Mouse (Mus musculus) CD4-positive, CD25-positive, alpha-beta regulatory T cell, adult 4 months (primary cell): ENCODE results near the gene Fn1. TPM values are rescaled to one million over a fixed set of nuclear protein-coding genes. Genes with fewer than 3 reads are reported as not detected.

ENCODE experiments used
- ATAC-seq: one replicate; pipeline ENCODE4 v1.8.0; 2017
- polyA plus RNA-seq, 2 experiments: library from polyadenylated mRNA; unstranded; fragments of 100-300 nt; shearing (Covaris generic); gene quantifications; one replicate each; pipeline ENCODE4 v1.2.1; 2017

Fn1 gene
- polyA plus RNA-seq, 2 experiments from 2014 or later = 0.22 to 0.37 TPM

DNA sequence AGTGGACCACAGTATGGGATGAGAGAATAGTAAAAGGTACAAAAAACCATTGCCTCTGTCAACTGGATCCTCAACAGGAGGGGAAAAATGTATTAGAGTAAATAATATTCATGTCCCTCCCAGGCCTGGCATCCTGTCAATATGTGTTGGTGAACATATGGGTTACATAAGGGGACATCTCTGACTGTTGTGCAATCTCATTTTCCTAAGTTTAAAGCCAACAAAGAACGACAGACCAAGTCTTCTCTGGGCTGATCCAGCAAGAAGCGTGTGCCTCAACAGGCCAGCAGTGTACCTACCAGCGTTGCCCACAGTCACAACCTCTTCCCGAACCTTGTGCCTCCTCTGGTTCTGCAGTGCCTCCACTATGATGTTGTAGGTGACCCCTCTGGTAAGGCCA lies 57.6 kb downstream of the Fn1 start:
- ATAC-seq = no peak

DNA sequence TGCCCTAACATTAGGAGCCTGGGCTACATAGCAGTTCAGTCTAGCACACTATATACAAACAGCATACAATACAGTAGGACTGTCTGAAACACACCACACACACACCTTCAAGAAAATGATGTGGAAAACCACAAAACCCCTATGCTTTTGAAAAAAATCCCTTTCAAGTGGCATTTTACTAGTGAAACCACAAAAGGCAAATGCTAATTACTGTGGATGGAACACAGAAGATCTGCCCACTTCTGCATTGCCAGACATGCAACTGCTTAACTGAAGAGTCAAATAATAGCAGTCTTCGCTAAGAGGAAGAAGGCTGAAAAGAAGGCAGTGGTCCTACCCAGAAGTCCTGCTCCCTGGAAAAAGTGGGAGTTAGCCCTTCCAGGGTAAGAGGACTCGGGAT lies 58.7 kb downstream of the Fn1 start:
- ATAC-seq = no peak

DNA sequence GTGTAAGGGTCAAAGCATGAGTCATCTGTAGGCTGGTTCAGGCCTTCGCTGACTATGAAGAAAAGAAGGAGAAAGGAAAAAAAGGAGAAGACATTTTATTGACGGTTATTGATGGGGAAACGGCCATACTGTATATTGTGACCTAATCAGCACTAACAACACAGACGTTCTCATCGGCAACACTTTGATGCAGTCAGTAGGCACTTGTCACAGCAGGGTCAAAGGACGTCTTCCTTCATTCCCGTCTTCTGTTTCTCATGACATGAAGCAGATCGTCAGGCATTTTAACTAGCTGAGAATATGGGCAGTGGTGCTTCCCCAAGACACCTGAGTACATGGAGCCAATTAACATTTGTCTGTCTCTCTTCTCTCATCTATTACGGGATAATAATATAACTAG lies 59.8 kb downstream of the Fn1 start:
- no peak for ATAC-seq

DNA sequence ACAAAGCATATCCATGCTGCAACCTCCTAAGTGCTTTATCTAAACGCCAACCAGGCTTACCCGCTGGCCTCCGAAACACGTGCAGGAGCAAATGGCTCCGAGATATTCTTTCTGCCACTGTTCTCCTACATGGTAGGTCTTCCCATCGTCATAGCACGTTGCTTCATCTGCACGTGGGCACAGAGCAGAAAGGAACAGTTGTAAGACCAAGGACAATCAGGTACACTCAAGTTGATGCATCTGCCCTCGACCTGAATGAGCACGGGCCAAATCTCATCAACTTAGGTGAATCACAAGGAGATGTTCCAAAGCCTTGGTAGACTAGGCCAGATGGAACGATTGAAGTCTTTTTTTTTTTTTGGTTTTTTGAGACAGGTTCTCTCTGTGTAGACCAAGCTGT lies 63.0 kb downstream of the Fn1 start:
- no peak for ATAC-seq

DNA sequence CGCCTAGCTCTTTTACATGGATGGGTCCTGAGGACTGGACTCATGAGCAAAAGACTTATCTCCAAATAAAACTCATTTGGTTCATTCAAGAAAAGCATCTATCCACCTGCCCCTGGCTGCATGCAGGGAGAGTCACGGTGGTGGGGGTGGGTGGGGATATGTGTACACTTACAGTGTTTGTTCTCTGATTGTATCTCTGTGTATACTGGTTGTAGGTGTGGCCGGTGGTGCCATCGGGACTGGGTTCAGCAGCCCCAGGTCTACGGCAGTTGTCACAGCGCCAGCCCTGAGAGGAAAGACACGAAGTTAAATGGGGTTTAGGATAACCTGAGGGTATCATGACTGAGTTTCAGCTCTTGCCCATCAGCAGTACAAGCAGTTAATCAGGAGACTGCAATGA lies 66.3 kb downstream of the Fn1 start:
- ATAC-seq = no peak

DNA sequence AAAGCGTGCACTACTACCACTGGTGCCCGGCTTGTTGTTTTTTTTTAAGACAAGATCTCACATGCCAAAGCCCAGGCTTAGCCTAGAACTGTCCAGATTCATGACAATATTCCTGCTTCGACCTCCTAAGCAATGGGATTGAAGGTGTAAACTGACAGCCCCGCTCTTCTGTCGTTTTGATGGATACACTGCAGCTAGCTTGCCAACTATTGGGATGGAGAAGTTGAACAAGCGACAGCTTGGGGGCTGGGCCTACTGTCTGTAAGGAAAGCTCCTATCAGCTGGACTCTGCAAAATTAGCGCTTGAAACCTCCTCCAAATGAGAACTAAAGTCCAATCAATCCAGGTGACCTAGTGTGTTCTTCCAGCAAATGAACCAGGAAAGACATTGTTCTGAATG lies 69.1 kb downstream of the Fn1 start:
- no peak for ATAC-seq

DNA sequence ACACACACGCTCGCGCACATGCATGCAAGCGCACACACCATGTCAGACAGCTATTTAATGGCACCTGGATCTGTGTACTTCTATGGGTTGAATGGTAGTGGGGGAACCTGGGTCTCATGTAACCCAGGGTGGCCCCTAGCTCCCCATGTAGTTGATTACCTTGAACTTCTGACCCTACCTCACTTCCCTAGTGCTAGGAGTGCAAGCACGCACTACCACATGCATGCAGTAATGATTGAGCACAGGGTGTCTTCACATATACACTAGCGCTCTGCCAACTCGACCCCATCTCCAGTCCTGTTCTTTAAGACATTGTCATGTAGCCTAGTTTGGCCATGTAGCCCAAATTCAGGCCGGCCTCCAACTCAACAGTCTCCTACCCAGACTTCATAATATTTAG lies 69.7 kb downstream of the Fn1 start:
- no peak for ATAC-seq

DNA sequence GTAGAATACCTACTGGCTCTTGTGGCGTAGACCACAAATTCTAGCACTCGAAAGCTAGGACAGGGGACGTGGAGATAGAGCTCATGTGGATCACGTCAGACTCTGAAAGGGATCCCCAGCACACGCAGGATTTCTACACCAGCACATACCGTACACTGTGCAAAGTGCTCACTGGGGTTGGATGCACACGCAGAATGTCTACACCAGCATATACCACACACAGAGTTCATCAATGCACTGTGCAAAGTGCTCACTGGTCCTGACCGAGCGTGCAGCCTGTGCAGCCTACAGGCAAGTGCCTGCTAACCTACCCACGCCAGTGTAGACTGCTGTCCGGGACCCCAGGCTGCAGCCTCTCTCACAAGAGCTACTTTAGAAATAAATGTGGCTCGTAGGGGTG lies 72.6 kb downstream of the Fn1 start:
- ATAC-seq = no peak

DNA sequence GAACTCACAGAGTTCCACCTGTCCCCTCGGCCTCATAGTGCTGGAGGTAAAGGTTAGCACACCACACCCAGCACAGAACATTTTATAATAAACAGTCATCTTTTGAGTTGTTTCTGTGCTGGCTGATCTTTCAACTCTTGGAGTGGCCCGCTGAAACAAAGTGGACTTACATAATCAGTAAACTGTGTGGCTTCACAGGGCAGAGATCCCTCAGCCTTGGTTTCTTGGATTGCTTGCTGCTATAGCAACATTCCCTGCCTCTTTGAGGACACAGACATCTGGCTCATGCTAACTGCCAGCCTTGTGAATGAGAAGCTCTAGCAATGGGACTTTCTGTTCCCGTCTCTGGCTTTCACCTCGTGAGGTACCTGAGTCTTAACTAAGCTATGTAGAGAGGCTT lies 73.5 kb downstream of the Fn1 start:
- no peak for ATAC-seq

DNA sequence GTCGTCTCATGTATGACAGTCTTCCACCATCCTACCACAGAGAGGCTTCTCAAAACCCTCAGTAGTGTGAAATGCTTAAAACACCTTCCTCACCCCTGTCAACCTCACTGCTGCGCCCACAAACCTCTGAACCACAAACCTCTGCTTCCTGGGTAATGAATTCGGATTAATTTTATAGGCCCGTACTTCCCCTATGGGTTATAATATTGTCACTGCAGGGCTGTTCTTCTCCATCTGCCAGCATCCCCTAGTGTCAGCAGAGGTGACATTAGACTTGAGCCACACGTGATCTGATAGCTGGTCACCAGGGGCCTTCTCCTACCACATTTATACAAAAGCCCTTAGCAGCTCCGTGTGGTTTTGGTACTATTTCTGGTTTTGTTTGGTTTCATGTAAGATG lies 76.2 kb downstream of the Fn1 start:
- ATAC-seq = no peak

DNA sequence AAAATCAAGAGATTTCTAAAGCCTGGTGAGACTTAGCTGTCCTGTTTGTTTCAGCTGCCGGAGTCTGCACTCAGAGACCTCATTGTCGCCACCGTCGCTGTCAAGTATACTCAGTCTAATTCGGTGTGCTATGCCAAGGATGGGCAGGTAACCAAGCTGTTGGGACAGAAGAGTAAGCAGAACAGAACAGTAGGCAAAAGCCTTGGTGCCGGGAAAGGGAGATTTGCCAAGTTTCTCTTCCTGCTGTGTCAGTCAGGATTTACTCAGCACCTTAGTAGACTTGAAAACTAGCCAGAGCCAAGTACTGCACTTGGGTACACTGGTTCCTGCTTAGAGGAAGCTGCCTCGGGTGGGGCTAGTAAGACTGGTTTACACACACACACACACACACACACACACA lies 77.0 kb downstream of the Fn1 start:
- no peak for ATAC-seq

DNA sequence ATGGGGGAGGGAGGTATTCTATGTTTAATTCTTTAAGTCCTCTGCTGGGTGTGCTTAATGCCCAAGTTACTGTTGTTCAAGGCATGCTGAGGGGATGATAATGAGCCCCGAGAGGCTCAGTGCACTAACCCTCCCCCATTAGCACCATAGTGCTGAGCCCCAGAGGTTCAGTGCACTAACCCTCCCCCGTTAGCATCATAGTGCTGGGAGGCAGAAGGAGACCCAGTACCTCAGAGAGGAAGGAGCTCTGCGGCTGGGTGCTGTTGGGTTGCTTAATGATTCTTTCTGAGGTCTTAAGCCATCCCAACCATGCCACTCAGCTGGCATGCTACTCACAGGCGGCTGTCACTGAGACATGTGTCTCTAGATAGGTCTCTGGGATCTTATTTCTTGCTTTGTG lies 82.9 kb downstream of the Fn1 start:
- no peak for ATAC-seq

DNA sequence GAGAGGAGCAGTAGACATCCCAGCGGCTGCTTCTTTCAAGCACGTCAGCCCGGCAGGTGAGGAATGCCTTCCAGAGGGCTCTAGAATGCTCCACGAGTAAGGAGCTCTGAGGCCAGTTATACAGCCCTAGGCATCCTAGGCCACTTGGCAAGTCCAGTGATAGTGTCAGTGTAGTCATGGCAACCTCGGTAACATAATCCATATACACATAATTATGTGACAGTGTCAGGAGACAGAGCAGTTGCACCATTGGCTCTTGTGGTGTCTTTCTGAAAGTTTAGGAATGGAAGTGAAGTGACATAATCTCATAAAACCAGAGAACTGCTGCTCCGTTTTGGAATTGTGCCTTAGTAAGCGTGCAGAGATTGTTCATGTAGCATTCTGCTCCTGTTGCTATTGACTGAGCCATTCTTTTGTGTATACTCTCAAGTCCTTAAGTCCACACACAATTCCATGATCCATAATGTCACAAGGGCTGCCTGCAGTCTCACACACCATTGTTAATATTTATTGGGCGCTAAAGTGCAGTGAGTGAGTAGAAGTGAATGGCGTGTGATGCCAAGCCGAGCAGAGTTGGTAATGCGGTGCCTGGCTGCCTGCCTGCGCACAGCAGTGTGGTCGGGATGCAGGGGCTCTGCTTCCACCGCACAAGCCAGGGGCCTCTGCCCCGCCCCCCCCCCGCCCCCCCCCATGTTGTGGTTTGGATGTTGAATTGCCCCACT lies 85.0 kb downstream of the Fn1 start:
- ATAC-seq = no peak

DNA sequence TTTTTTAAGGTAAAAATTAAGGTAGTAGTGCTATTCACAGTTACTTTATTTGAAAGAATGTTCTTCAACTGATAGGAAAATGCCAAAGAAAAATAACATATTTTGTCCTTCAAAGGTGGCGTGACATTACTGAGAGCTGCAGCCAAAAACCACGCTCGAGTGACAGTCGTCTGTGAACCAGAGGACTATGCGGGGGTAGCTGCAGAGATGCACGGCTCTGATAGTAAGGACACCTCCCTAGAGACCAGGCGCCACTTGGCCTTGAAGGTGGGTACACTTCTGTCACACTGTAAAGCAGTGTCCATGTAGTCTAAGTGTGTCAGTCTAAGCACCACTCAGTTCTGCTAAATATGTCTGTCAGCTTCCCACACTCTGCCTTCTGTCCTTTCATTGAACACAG lies 88.7 kb downstream of the Fn1 start:
- no peak for ATAC-seq

DNA sequence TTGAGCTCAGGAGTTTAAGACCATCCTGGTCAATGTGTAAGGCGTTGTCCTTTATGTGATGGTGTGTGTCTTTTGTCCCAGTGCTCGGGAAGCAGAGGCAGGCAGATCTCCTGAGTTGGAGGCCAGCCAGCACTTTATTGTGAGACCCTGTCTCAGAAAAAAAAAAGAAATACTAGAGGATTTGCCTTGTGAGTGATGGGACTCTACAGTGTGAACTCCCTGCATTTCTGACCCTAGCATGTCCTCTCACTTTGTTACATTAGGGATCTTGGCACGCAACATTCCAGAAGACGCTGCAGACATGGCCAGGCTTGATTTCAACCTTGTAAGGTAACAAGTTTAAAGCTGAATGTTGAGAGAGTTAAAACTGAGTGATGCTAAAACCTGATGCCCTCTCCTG lies 92.4 kb downstream of the Fn1 start:
- no peak for ATAC-seq

DNA sequence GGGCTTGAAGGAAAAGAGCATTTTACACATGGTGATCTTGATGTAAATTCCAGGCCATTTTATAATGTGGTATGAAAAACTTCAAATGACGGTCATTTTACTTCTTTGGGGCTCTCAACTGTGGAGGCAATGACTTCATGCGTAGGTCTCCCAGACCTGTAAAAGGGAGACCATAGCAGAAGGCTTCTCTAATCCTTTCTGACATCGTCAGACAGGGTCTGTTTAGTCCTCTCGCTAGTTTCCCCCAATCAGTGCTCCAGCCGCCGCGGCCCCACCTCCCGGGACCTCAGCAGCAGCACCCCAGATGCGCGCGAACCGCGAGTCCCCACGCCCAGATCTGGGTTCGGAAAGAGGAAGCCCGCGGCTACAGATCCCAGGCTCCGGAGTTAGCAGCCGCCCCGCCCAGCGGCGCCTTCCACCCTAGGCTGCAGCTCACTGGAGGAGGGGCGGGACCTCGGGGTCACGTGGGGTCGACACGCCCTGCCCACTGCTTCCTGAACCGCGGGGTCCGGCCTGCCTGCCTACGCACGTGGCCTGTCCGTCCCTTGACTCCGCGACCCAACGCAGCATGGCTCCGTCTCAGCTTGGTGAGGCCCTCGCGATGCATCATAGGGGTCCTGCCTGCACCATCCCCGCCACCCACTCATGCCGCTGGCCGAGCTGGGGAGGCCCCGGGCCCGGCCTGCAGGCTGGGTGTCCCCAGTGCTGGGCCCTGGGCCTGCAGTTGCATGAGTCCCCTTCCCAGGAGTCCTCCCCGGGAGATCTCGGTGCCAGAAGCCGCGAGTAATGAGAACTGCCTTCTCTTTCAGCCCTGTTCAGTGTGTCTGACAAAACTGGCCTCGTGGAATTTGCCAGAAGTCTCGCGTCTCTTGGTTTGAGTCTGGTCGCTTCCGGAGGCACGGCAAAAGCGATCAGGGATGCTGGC lies 96.0 kb downstream of the Fn1 start, which contains the start of gene Atic:
Atic (plus strand) TSS at position 463 of the 925 bp plus-strand sequence.
- ATAC-seq = peak; percentile 95

DNA sequence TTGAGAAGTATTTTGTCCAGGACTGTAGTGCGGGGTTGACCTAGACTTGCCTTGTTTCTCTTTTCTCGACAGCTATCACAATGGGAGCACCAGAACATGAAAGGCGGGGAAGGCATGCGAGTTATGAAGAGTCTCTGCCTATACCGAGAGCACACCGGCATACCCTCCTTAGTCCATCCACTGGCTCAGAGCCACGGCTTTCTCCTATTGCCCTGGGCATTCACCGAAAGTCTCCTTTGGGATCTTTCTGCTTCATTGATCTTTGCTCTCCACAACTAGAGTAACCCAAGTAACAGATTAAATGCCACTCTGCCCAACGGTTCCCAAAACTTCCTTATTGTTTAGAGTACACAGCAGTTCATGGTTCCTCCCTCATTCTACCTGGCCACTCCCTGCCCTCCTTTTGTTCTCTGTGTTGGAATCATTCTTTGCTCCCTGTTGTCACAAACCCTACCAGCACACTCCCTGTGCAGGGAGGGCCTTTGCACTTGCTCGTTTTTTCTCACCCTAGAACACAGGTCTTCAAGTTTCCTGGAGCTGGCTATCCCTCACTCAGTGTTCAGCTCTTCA lies 102.3 kb downstream of the Fn1 start:
- ATAC-seq = no peak

DNA sequence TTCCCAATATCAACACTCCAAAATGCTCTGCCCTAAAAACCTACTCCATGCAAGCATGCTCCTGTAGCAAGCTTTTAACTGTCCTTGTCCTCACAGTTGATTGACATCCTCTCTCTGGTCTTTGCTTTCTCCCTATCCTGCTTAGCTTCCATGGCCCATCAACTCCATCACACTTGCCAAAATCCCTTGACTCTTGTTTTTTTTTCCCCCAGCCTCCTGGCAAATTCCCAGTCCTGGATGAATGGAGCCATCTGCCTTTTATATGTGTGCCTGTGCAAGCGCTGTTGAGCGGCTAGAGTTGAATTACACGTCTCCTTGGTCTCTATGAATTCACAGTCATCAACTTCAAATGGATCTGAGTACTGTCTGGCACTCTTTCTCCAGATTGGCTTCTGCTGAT lies 112.6 kb downstream of the Fn1 start:
- no peak for ATAC-seq

DNA sequence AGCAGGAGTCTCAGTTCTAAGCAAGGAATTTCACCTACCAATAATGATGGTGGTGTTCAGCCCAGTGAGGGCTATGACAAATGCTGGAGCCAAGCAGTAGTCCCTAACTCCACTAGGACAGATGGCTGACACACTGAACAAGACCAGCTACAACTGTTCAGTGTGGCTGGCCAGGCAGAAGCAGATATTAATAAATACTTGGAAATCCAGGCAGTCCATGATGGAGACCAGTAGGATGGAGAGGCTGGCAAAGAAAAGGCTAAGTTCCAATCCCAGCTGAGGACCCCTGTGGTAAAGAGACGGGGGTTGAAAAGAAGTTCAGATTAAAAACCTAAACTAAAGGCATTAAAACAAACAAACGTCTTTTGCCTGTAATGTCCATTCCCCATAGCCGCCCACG lies 113.4 kb downstream of the Fn1 start:
- no peak for ATAC-seq
